Mouse (Mus musculus): ENCODE measurements around the gene Lcp2. TPM values are rescaled to one million over a fixed set of nuclear protein-coding genes. Genes with fewer than 3 reads are reported as not detected.
"Not testable (repeated sequence)": the region's sequence is repeated elsewhere in the genome, so short reads cannot be mapped to it uniquely, and the experiment has no call there.

Gene Lcp2
- polyA plus RNA-seq, 1 experiment from 2014 or later, result 7.5 TPM

DNA sequence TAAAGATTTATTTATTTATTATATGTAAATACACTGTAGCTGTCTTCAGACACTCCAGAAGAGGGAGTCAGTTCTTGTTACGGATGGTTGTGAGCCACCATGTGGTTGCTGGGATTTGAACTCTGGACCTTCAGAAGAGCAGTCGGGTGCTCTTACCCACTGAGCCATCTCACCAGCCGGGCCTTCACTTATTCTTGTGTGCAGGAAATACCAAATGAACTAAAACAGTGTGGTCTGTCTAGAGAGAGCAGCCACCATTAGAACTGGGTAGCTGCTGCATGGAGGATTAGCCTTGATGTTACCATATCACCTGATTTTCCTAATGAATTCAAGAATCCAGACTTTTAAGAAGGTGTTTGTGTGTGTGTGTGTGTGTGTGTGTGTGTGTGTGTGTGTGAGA is 79.0 kb downstream of the Lcp2 start:
- not testable (repeated sequence) for DNase-seq; H3K4me2 ChIP-seq; ATAC-seq (ENCODE audit: low read depth); H3K27me3 ChIP-seq; H3K27ac ChIP-seq; H3K4me1 ChIP-seq (replicated peaks); H3K36me3 ChIP-seq; H3K9me3 ChIP-seq (replicated peaks); H3K4me3 ChIP-seq (replicated peaks); H3K9ac ChIP-seq
- 65% methylated on average over 3 of the region's 3 CpGs for WGBS (ENCODE audit: insufficient replicate concordance)

DNA sequence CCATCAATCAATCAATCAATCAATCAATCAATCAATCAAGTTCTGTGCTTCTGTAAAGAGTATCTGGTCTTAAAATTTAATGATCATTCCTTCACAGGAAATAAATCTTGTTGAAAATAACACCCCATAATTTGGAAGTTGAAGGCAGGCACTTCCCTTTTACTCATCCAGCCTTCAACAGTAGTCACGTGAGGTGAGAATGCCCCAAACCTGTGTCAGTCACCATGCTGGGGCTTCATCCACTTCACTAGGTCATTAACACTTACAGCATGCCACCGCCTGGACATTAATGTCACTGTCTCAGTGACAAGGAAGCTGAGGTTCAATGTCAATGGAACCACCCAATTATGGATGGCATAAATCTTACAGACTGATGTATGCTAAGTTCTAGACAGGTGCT is 81.7 kb downstream of the Lcp2 start:
- no peaks in the 10 kb centered on the region for H3K27me3 ChIP-seq
- ATAC-seq (ENCODE audit: low read depth), result no peak
- no peaks in the 10 kb centered on the region for H3K9me3 ChIP-seq (replicated peaks)
- no peaks in the 10 kb centered on the region for H3K4me1 ChIP-seq (replicated peaks)
- WGBS (ENCODE audit: insufficient replicate concordance), result 42% methylated on average over 2 of the region's 2 CpGs
- no peak overlapping the region for H3K9ac ChIP-seq
- no peak overlapping the region for H3K27ac ChIP-seq
- H3K4me3 ChIP-seq (replicated peaks), result no peak overlapping the region
- DNase-seq, result no peak
- no peak overlapping the region for H3K4me2 ChIP-seq
- no peaks in the 10 kb centered on the region for H3K36me3 ChIP-seq

DNA sequence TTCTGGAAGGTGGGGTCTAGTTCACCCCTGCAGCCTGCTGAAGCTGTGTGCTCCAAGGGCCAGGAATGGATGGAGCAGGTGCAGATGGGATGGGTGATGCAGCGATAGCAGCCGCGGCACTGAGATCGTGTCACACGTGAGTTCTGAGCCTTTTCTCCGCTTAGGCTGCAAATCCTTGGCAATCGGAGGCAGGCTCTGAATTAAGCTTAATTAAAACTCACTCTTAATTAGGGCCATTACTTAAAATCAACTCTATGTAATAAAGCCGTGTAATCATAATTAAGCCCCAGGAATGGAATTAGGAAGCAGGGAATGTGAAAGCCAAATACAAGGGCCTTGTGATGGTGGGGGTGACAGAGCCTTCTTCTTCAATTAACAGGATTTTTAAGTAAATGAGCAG is 92.6 kb downstream of the Lcp2 start:
- 84% methylated on average over 8 of the region's 8 CpGs for WGBS (ENCODE audit: insufficient replicate concordance)
- no peak overlapping the region for H3K4me3 ChIP-seq (replicated peaks)
- DNase-seq (no peak), ATAC-seq (ENCODE audit: low read depth) (no peak)
- no peak overlapping the region for H3K27ac ChIP-seq
- no peaks in the 10 kb centered on the region for H3K4me1 ChIP-seq (replicated peaks)
- no peak overlapping the region for H3K4me2 ChIP-seq
- H3K27me3 ChIP-seq, result no peaks in the 10 kb centered on the region
- no peaks in the 10 kb centered on the region for H3K9me3 ChIP-seq (replicated peaks)
- H3K36me3 ChIP-seq, result no peaks in the 10 kb centered on the region
- H3K9ac ChIP-seq, result no peak overlapping the region

Other genes starting within 250 kb of the Lcp2 start
- 0.03 TPM in 2 replicates for gene Kcnmb1, start 83.9 kb upstream of the Lcp2 start, polyA plus RNA-seq (2015; fragmentation: Nextera tagmentation; extraction: Ambion mirVana)
- 0.35 and 0.39 TPM in 2 replicates for gene Kcnip1, start 53.8 kb upstream of the Lcp2 start, polyA plus RNA-seq (2015; fragmentation: Nextera tagmentation; extraction: Ambion mirVana)
- gene 4930469K13Rik, start 51.6 kb downstream of the Lcp2 start, polyA plus RNA-seq (2015; fragmentation: Nextera tagmentation; extraction: Ambion mirVana), result not detected in 2 replicates
- not detected in 2 replicates for gene Foxi1, start 161.2 kb downstream of the Lcp2 start, polyA plus RNA-seq (2015; fragmentation: Nextera tagmentation; extraction: Ambion mirVana)